Mouse (Mus musculus): ENCODE measurements around the gene Map3k10. TPM values are rescaled to one million over a fixed set of nuclear protein-coding genes. Genes with fewer than 3 reads are reported as not detected.
A peak's percentile ranks its signal among the peaks of the same experiment; 100 is the strongest.

Map3k10 gene
- polyA plus RNA-seq (2012; rRNA removed): 145 and 150 TPM in 2 replicates

GRCm38 (mm10) chr7:27674522-27675221 is at the start of gene Map3k10:
Gene Map3k10 (minus strand): TSS chr7:27674598.
- DNase-seq (ENCODE audit: extremely low spot score in 1 of 2, low spot score in 1 of 2): peak; percentile 90 to 95

- no peak for DNase-seq (ENCODE audit: extremely low spot score in 1 of 2, low spot score in 1 of 2)
Observed at GRCm38 (mm10) chr7:27721951-27722350, 47.6 kb upstream of the Map3k10 start.

GRCm38 (mm10) chr7:27710402-27710801 is 36.0 kb upstream of the Map3k10 start:
- peak in 1 of 2 experiments; percentile 45 for DNase-seq (ENCODE audit: extremely low spot score in 1 of 2, low spot score in 1 of 2)

GRCm38 (mm10) chr7:27696711-27697110 is 22.3 kb upstream of the Map3k10 start:
- no peak for DNase-seq (ENCODE audit: extremely low spot score in 1 of 2, low spot score in 1 of 2)

GRCm38 (mm10) chr7:27691076-27691475 is 16.7 kb upstream of the Map3k10 start:
- no peak for DNase-seq (ENCODE audit: extremely low spot score in 1 of 2, low spot score in 1 of 2)

GRCm38 (mm10) chr7:27688815-27689612 is 14.6 kb upstream of the Map3k10 start, which contains the start of gene Zfp607b:
Gene Zfp607b (plus strand): TSS chr7:27689340.
- peak; percentile 97 for DNase-seq (ENCODE audit: extremely low spot score in 1 of 2, low spot score in 1 of 2)

- DNase-seq (ENCODE audit: extremely low spot score in 1 of 2, low spot score in 1 of 2): no peak
Observed at GRCm38 (mm10) chr7:27688246-27688788, 13.9 kb upstream of the Map3k10 start.

GRCm38 (mm10) chr7:27687836-27688235 is 13.4 kb upstream of the Map3k10 start:
- no peak for DNase-seq (ENCODE audit: extremely low spot score in 1 of 2, low spot score in 1 of 2)

GRCm38 (mm10) chr7:27687043-27687442 is 12.6 kb upstream of the Map3k10 start:
- DNase-seq (ENCODE audit: extremely low spot score in 1 of 2, low spot score in 1 of 2): no peak

- DNase-seq (ENCODE audit: extremely low spot score in 1 of 2, low spot score in 1 of 2): no peak
Observed at GRCm38 (mm10) chr7:27685681-27686080, 11.3 kb upstream of the Map3k10 start.

GRCm38 (mm10) chr7:27685220-27685619 is 10.8 kb upstream of the Map3k10 start:
- no peak for DNase-seq (ENCODE audit: extremely low spot score in 1 of 2, low spot score in 1 of 2)

- DNase-seq (ENCODE audit: extremely low spot score in 1 of 2, low spot score in 1 of 2): no peak
Observed at GRCm38 (mm10) chr7:27683218-27683617, 8.8 kb upstream of the Map3k10 start.

GRCm38 (mm10) chr7:27675222-27675612 is 819 bp upstream of the Map3k10 start:
- DNase-seq (ENCODE audit: extremely low spot score in 1 of 2, low spot score in 1 of 2): no peak

GRCm38 (mm10) chr7:27674195-27674521 is 240 bp downstream of the Map3k10 start:
- no peak for DNase-seq (ENCODE audit: extremely low spot score in 1 of 2, low spot score in 1 of 2)

- DNase-seq (ENCODE audit: extremely low spot score in 1 of 2, low spot score in 1 of 2): no peak
Observed at GRCm38 (mm10) chr7:27673575-27674131, 745 bp downstream of the Map3k10 start.

- DNase-seq (ENCODE audit: extremely low spot score in 1 of 2, low spot score in 1 of 2): no peak
Observed at GRCm38 (mm10) chr7:27673064-27673574, 1.3 kb downstream of the Map3k10 start.

- no peak for DNase-seq (ENCODE audit: extremely low spot score in 1 of 2, low spot score in 1 of 2)
Observed at GRCm38 (mm10) chr7:27662038-27662437, 12.4 kb downstream of the Map3k10 start.

- DNase-seq (ENCODE audit: extremely low spot score in 1 of 2, low spot score in 1 of 2): no peak
Observed at GRCm38 (mm10) chr7:27658712-27659663, 15.4 kb downstream of the Map3k10 start.

- DNase-seq (ENCODE audit: extremely low spot score in 1 of 2, low spot score in 1 of 2): no peak
Observed at GRCm38 (mm10) chr7:27657824-27658395, 16.5 kb downstream of the Map3k10 start.

- no peak for DNase-seq (ENCODE audit: extremely low spot score in 1 of 2, low spot score in 1 of 2)
Observed at GRCm38 (mm10) chr7:27656600-27656999, 17.8 kb downstream of the Map3k10 start.

Measured in frontal cortex, adult 2 months (tissue).